Mouse (Mus musculus) heart, embryonic 15.5 days (tissue): Measurements from ENCODE around the gene Iqub. TPM values are rescaled to one million over a fixed set of nuclear protein-coding genes. Genes with fewer than 3 reads are reported as not detected.

ENCODE experiments used
- polyA plus RNA-seq: library from polyadenylated mRNA; unstranded; fragments of >200 nt; fragmentation: Nextera tagmentation; extraction: Ambion mirVana; gene quantifications from 2 replicates; pipeline ENCODE4 v1.2.1, GENCODE M21; 2015

Iqub gene
- polyA plus RNA-seq, 1 experiment from 2014 or later = 0.28 TPM

Other genes with a start within 250 kb of the Iqub start
- gene Ndufa5, start 12.9 kb upstream of the Iqub start, polyA plus RNA-seq = 599 and 895 TPM in 2 replicates
- gene Asb15, start 13.1 kb upstream of the Iqub start, polyA plus RNA-seq = 0.32 and 0.48 TPM in 2 replicates
- 38.2 and 51.2 TPM in 2 replicates for gene Lmod2, start 82.7 kb upstream of the Iqub start, polyA plus RNA-seq
- gene Wasl, start 149.9 kb upstream of the Iqub start, polyA plus RNA-seq = 48.7 and 53.3 TPM in 2 replicates
- not detected in 2 replicates for gene Hyal6, start 218.2 kb upstream of the Iqub start, polyA plus RNA-seq
- gene Hyal4, start 233.3 kb upstream of the Iqub start, polyA plus RNA-seq = not detected in 2 replicates